Mouse (Mus musculus) adrenal gland, adult (tissue): Measurements from ENCODE around the gene Ap2b1.
"Not testable (repeated sequence)": the region's sequence is repeated elsewhere in the genome, so short reads cannot be mapped to it uniquely, and the experiment has no call there.

ENCODE experiments used
- DNase-seq, 2 experiments: peaks; one replicate each; pipeline ENCODE4 v3.0.0; 2022 to 2023; ENCODE audit warnings: low spot score in 1 of 2; ENCODE audit not compliant: inconsistent age in 2 of 2

Ap2b1 gene

GRCm38 (mm10) chr11:83299724-83300123 lies 900 bp downstream of the Ap2b1 start:
- DNase-seq: peak in 1 of 2 experiments; percentile 39

- DNase-seq: peak in 1 of 2 experiments; percentile 27
Measured at GRCm38 (mm10) chr11:83301431-83301831, 2.6 kb downstream of the Ap2b1 start.

- DNase-seq: no peak
Measured at GRCm38 (mm10) chr11:83302124-83302523, 3.3 kb downstream of the Ap2b1 start.

- DNase-seq: peak; percentile 94 to 99
Measured at GRCm38 (mm10) chr11:83302526-83303251, 3.9 kb downstream of the Ap2b1 start, which contains the start of gene Pex12. Gene Pex12 (minus strand): TSS chr11:83302586.

GRCm38 (mm10) chr11:83303751-83304150 lies 4.9 kb downstream of the Ap2b1 start:
- DNase-seq: peak in 1 of 2 experiments; percentile 39

GRCm38 (mm10) chr11:83304485-83304884 lies 5.7 kb downstream of the Ap2b1 start:
- DNase-seq: no peak

GRCm38 (mm10) chr11:83306700-83307253 lies 8.0 kb downstream of the Ap2b1 start:
- DNase-seq: no peak

GRCm38 (mm10) chr11:83312471-83312870 lies 13.6 kb downstream of the Ap2b1 start:
- no peak for DNase-seq

- no peak for DNase-seq
Measured at GRCm38 (mm10) chr11:83319048-83319447, 20.2 kb downstream of the Ap2b1 start.

GRCm38 (mm10) chr11:83326692-83327091 lies 27.9 kb downstream of the Ap2b1 start:
- not testable (repeated sequence) for DNase-seq

- peak; percentile 26 to 71 for DNase-seq
Measured at GRCm38 (mm10) chr11:83327427-83327826, 28.6 kb downstream of the Ap2b1 start.

- no peak for DNase-seq
Measured at GRCm38 (mm10) chr11:83335826-83336225, 37.0 kb downstream of the Ap2b1 start.

- DNase-seq: no peak
Measured at GRCm38 (mm10) chr11:83339705-83340104, 40.9 kb downstream of the Ap2b1 start.

- DNase-seq: peak in 1 of 2 experiments; percentile 32
Measured at GRCm38 (mm10) chr11:83341716-83342245, 43.0 kb downstream of the Ap2b1 start.

GRCm38 (mm10) chr11:83355428-83355827 lies 56.6 kb downstream of the Ap2b1 start:
- DNase-seq: no peak

- peak in 1 of 2 experiments; percentile 57 for DNase-seq
Measured at GRCm38 (mm10) chr11:83357421-83357820, 58.6 kb downstream of the Ap2b1 start.

GRCm38 (mm10) chr11:83364656-83365055 lies 65.8 kb downstream of the Ap2b1 start:
- DNase-seq: no peak

GRCm38 (mm10) chr11:83371267-83371666 lies 72.4 kb downstream of the Ap2b1 start:
- DNase-seq: no peak

- no peak for DNase-seq
Measured at GRCm38 (mm10) chr11:83379745-83380341, 81.0 kb downstream of the Ap2b1 start.

GRCm38 (mm10) chr11:83382876-83383531 lies 84.2 kb downstream of the Ap2b1 start:
- DNase-seq: peak in 1 of 2 experiments; percentile 28

GRCm38 (mm10) chr11:83383532-83383887 lies 84.7 kb downstream of the Ap2b1 start:
- no peak for DNase-seq
